8 mouse cellular contexts compared by ENCODE assay signal in genomic region chr4:106785753-106786540, GRCm38 (mm10). TPM values are rescaled to one million over a fixed set of nuclear protein-coding genes. Genes with fewer than 3 reads are reported as not detected.
DNase-seq lines count a peak whose midpoint lies in the region; ATAC-seq lines count a peak whose summit lies in the region.

No protein-coding gene starts in this region.

- no peaks in the 10 kb centered on the region for H3K27me3 ChIP-seq in forebrain, embryonic 14.5 days (replicated peaks; ENCODE audit: control insufficient read depth, insufficient read depth, low read length)
- H3K27me3 ChIP-seq in hindbrain, embryonic 14.5 days (ENCODE audit: control insufficient read depth, insufficient read depth, low read length): no peaks in the 10 kb centered on the region
- H3K27me3 ChIP-seq in midbrain, embryonic 16.5 days (ENCODE audit: control insufficient read depth, insufficient read depth, low read depth, low read length): no peaks in the 10 kb centered on the region

- intact Hi-C loops in left cerebral cortex, postnatal 36 days (cut with DNase I): no loop called here

- 0 out of 2 replicates have a peak, but pooled peaks have one; percentile 54 for ATAC-seq in cerebellum, adult (ENCODE audit: insufficient number of reproducible peaks, low FRiP score, low TSS enrichment)
- peak; percentile 93 for ATAC-seq in forebrain, embryonic 14.5 days
- ATAC-seq in hindbrain, embryonic 14.5 days (ENCODE audit: low FRiP score): peak; percentile 93
- peak; percentile 95 for ATAC-seq in midbrain, embryonic 16.5 days

- H3K4me2 ChIP-seq in forebrain, embryonic 14.5 days (ENCODE audit: low read length): no peak overlapping the region
- no peak overlapping the region for H3K4me2 ChIP-seq in hindbrain, embryonic 14.5 days (replicated peaks)
- no peak overlapping the region for H3K4me2 ChIP-seq in midbrain, embryonic 16.5 days (ENCODE audit: low read length)

- peak overlapping the region; percentile 80 for H3K27ac ChIP-seq in forebrain, embryonic 14.5 days (ENCODE audit: low read depth, low read length)
- peak overlapping the region; percentile 83 for H3K27ac ChIP-seq in hindbrain, embryonic 14.5 days
- H3K27ac ChIP-seq in midbrain, embryonic 16.5 days (ENCODE audit: low read length): peak overlapping the region; percentile 90

- H3K36me3 ChIP-seq in forebrain, embryonic 14.5 days (ENCODE audit: control insufficient read depth, insufficient read depth, low read length): no peaks in the 10 kb centered on the region
- no peaks in the 10 kb centered on the region for H3K36me3 ChIP-seq in hindbrain, embryonic 14.5 days (replicated peaks; ENCODE audit: control insufficient read depth, insufficient read depth)
- H3K36me3 ChIP-seq in midbrain, embryonic 16.5 days (ENCODE audit: control insufficient read depth, insufficient read depth, low read length): no peaks in the 10 kb centered on the region

- no peak for DNase-seq in cerebellum, adult 8-10 months
- DNase-seq in NIH3T3 (ENCODE audit: low read depth): peak; percentile 66
- peak; percentile 93 for DNase-seq in forebrain, embryonic 14.5 days (ENCODE audit: low spot score)
- DNase-seq in hindbrain, embryonic 14.5 days (ENCODE audit: low spot score): peak; percentile 81
- peak; percentile 77 for DNase-seq in left cerebral cortex, postnatal 36 days (ENCODE audit: low spot score in 2 of 2)
- no peak for DNase-seq in adrenal gland, postnatal 10 days

- H3K9ac ChIP-seq in forebrain, embryonic 14.5 days (ENCODE audit: low read length): no peak overlapping the region; the same call in 1 of the 2 replicates
- H3K9ac ChIP-seq in hindbrain, embryonic 14.5 days: peak overlapping the region; percentile 41
- no peak overlapping the region; the same call in 1 of the 2 replicates for H3K9ac ChIP-seq in midbrain, embryonic 16.5 days (ENCODE audit: low read depth, low read length)

- H3K9me3 ChIP-seq in forebrain, embryonic 14.5 days (replicated peaks; ENCODE audit: control insufficient read depth, low read length): no peaks in the 10 kb centered on the region
- no peaks in the 10 kb centered on the region for H3K9me3 ChIP-seq in hindbrain, embryonic 14.5 days (ENCODE audit: control insufficient read depth, low read length)
- no peaks in the 10 kb centered on the region for H3K9me3 ChIP-seq in midbrain, embryonic 16.5 days (replicated peaks; ENCODE audit: control insufficient read depth, low read length, poor library complexity, severe bottlenecking)

- H3K4me1 ChIP-seq in forebrain, embryonic 14.5 days (ENCODE audit: control insufficient read depth, insufficient read depth, low read length): peaks cover 24% of the 10 kb centered on the region
- H3K4me1 ChIP-seq in hindbrain, embryonic 14.5 days (replicated peaks; ENCODE audit: control insufficient read depth, insufficient read depth, low read length): peaks cover 26% of the 10 kb centered on the region
- peaks cover 24% of the 10 kb centered on the region for H3K4me1 ChIP-seq in midbrain, embryonic 16.5 days (ENCODE audit: control insufficient read depth, insufficient read depth, low read length)

- 1% methylated on average over 5 of the region's 5 CpGs for WGBS in forebrain, embryonic 14.5 days
- 2% methylated on average over 4 of the region's 5 CpGs for WGBS in hindbrain, embryonic 14.5 days
- WGBS in midbrain, embryonic 16.5 days: 0% methylated on average over 3 of the region's 5 CpGs

- no peak overlapping the region for H3K4me3 ChIP-seq in forebrain, embryonic 14.5 days (ENCODE audit: low read depth, low read length)
- no peak overlapping the region for H3K4me3 ChIP-seq in hindbrain, embryonic 14.5 days (replicated peaks; ENCODE audit: low read length)
- no peak overlapping the region for H3K4me3 ChIP-seq in midbrain, embryonic 16.5 days (ENCODE audit: low read depth, low read length)

RNA-seq across cellular contexts. Expression of gene Acot11, which starts 18.9 kb away (rescaled TPM):
- 0.77 and 1.3 TPM in 2 replicates for polyA plus RNA-seq in forebrain, embryonic 14.5 days (2014; fragmentation: Nextera tagmentation; extraction: Ambion mirVana)
- 2.0 and 2.1 TPM in 2 replicates for polyA plus RNA-seq in hindbrain, embryonic 14.5 days (2014; fragmentation: Nextera tagmentation; extraction: Ambion mirVana)
- total RNA-seq in left cerebral cortex, postnatal 36 days (2021): 10 to 100 TPM; 43.0 to 51.2 TPM
- polyA plus RNA-seq in midbrain, embryonic 16.5 days (2015; fragmentation: Nextera tagmentation; extraction: Ambion mirVana): 1.9 and 2.2 TPM in 2 replicates
- total RNA-seq in adrenal gland, postnatal 10 days (2021): 10 to 100 TPM; 35.1 to 37.9 TPM

RNA-seq across cellular contexts. Expression of gene Fam151a, which starts 52.3 kb away (rescaled TPM):
- not detected in 2 replicates for polyA plus RNA-seq in forebrain, embryonic 14.5 days (2014; fragmentation: Nextera tagmentation; extraction: Ambion mirVana)
- polyA plus RNA-seq in hindbrain, embryonic 14.5 days (2014; fragmentation: Nextera tagmentation; extraction: Ambion mirVana): not detected in 2 replicates
- not detected for total RNA-seq in left cerebral cortex, postnatal 36 days (2021)
- not detected in 2 replicates for polyA plus RNA-seq in midbrain, embryonic 16.5 days (2015; fragmentation: Nextera tagmentation; extraction: Ambion mirVana)
- under 1 TPM; 0.27 to 0.30 TPM for total RNA-seq in adrenal gland, postnatal 10 days (2021)

RNA-seq across cellular contexts. Expression of gene Mroh7, which starts 55.2 kb away (rescaled TPM):
- 0.09 and 0.18 TPM in 2 replicates for polyA plus RNA-seq in forebrain, embryonic 14.5 days (2014; fragmentation: Nextera tagmentation; extraction: Ambion mirVana)
- 0.83 and 1.1 TPM in 2 replicates for polyA plus RNA-seq in hindbrain, embryonic 14.5 days (2014; fragmentation: Nextera tagmentation; extraction: Ambion mirVana)
- total RNA-seq in left cerebral cortex, postnatal 36 days (2021): 1 to 10 TPM; 2.2 to 4.1 TPM
- 0.38 and 1.6 TPM in 2 replicates for polyA plus RNA-seq in midbrain, embryonic 16.5 days (2015; fragmentation: Nextera tagmentation; extraction: Ambion mirVana)
- 1 to 10 TPM in 1 of 2 experiments, under 1 TPM in 1; 0.48 to 1.1 TPM for total RNA-seq in adrenal gland, postnatal 10 days (2021)

Comparison
In these comparisons a context has a peak if more than half of its experiments do, and no peak if none do; other contexts are left out.
1. DNase-seq: peak in NIH3T3 (single experiment), forebrain, embryonic 14.5 days (single experiment), hindbrain, embryonic 14.5 days (single experiment) and left cerebral cortex, postnatal 36 days (2 of 2); none in cerebellum, adult 8-10 months (single experiment) and adrenal gland, postnatal 10 days (single experiment).
2. Peak in every context shown above with its lines, with median percentiles within 50 percentile points of each other: ATAC-seq and H3K27ac ChIP-seq.